In genomic region chr8:115234068-115234467, GRCm38 (mm10) we compare ENCODE assay signal across 13 mouse cellular contexts.
A peak's percentile ranks its signal among the peaks of the same experiment; 100 is the strongest.
DNase-seq lines count a peak whose midpoint lies in the region; ATAC-seq and TF ChIP-seq lines count a peak whose summit lies in the region.
"Had no signal": no experiment of that assay in that cellular context is flagged by ENCODE, and none has a peak within 500 bp of the region (broad histone marks: within the 10 kb centered on the region; RNA-seq: fewer than 3 reads in every experiment).

No protein-coding gene starts in this region.

- H3K27me3 ChIP-seq in kidney, embryonic 14.5 days (ENCODE audit: control insufficient read depth, insufficient read depth, low read length), result no peaks in the 10 kb centered on the region
- H3K27me3 ChIP-seq in limb, embryonic 13.5 days, result peaks cover 16% of the 10 kb centered on the region
- H3K27me3 ChIP-seq in hindbrain, embryonic 14.5 days (ENCODE audit: control insufficient read depth, insufficient read depth, low read length), result no peaks in the 10 kb centered on the region
- H3K27me3 ChIP-seq: forebrain, embryonic 12.5 days; heart, embryonic 13.5 days had no signal

- H3K4me2 ChIP-seq in kidney, embryonic 14.5 days (replicated peaks; ENCODE audit: low read depth, low read length), result no peak overlapping the region
- 0 out of 2 replicates have a peak overlapping the region, but pooled peaks have one; percentile 7 for H3K4me2 ChIP-seq in limb, embryonic 13.5 days (replicated peaks)
- no peak overlapping the region for H3K4me2 ChIP-seq in hindbrain, embryonic 14.5 days (replicated peaks)
- H3K4me2 ChIP-seq: forebrain, embryonic 12.5 days; heart, embryonic 13.5 days had no signal

- no peak overlapping the region for H3K4me3 ChIP-seq in kidney, embryonic 14.5 days (ENCODE audit: low read length)
- H3K4me3 ChIP-seq in limb, embryonic 13.5 days, result no peak overlapping the region
- no peak overlapping the region for H3K4me3 ChIP-seq in layer of hippocampus, adult 2 months
- H3K4me3 ChIP-seq in hindbrain, embryonic 14.5 days (replicated peaks; ENCODE audit: low read length), result no peak overlapping the region
- H3K4me3 ChIP-seq: forebrain, embryonic 12.5 days; heart, embryonic 13.5 days had no signal

- 21% methylated on average over 6 of the region's 6 CpGs for WGBS in kidney, embryonic 14.5 days
- WGBS in limb, embryonic 13.5 days, result 33% methylated on average over 6 of the region's 6 CpGs
- 85% methylated on average over 6 of the region's 6 CpGs for WGBS in hindbrain, embryonic 14.5 days

- H3K36me3 ChIP-seq in kidney, embryonic 14.5 days (ENCODE audit: control insufficient read depth, insufficient read depth, low read length), result no peaks in the 10 kb centered on the region
- H3K36me3 ChIP-seq in limb, embryonic 13.5 days, result no peaks in the 10 kb centered on the region
- no peaks in the 10 kb centered on the region for H3K36me3 ChIP-seq in hindbrain, embryonic 14.5 days (replicated peaks; ENCODE audit: control insufficient read depth, insufficient read depth)
- H3K36me3 ChIP-seq: forebrain, embryonic 12.5 days; heart, embryonic 13.5 days had no signal

- H3K9ac ChIP-seq in kidney, embryonic 14.5 days (ENCODE audit: low read depth, low read length), result no peak overlapping the region
- H3K9ac ChIP-seq in limb, embryonic 13.5 days, result no peak overlapping the region
- no peak overlapping the region for H3K9ac ChIP-seq in hindbrain, embryonic 14.5 days
- H3K9ac ChIP-seq: forebrain, embryonic 12.5 days; heart, embryonic 13.5 days had no signal

- H3K9me3 ChIP-seq in kidney, embryonic 14.5 days (ENCODE audit: control insufficient read depth, low read length), result no peaks in the 10 kb centered on the region
- no peaks in the 10 kb centered on the region for H3K9me3 ChIP-seq in limb, embryonic 13.5 days
- H3K9me3 ChIP-seq in hindbrain, embryonic 14.5 days (ENCODE audit: control insufficient read depth, low read length), result no peaks in the 10 kb centered on the region
- H3K9me3 ChIP-seq: forebrain, embryonic 12.5 days; heart, embryonic 13.5 days had no signal

- TF ChIP-seq CTCF in layer of hippocampus, adult 2 months (conservative IDR thresholded peaks at IDR 0.05), result no peak

- no peak for DNase-seq in kidney, adult 18-20 months
- peak; percentile 80 for DNase-seq in CD4-positive, CD25-positive, alpha-beta regulatory T cell, adult 2 months (ENCODE audit: low read depth, low spot score)
- peak; percentile 39 to 52 for DNase-seq in spleen, postnatal 36 days (ENCODE audit: low spot score in 2 of 2)
- no peak for DNase-seq in layer of hippocampus, adult 2 months (ENCODE audit: low spot score in 2 of 2)
- no peak for DNase-seq in hindbrain, embryonic 14.5 days (ENCODE audit: low spot score)
- DNase-seq in layer of hippocampus, postnatal 36 days, result no peak
- DNase-seq: adrenal gland, postnatal 10 days; cerebellum, adult 18-20 months had no signal

- 0 out of 2 replicates have a peak, but pooled peaks cover 3% of the 10 kb centered on the region for H3K4me1 ChIP-seq in kidney, embryonic 14.5 days (ENCODE audit: control insufficient read depth, insufficient read depth, low read length)
- H3K4me1 ChIP-seq in limb, embryonic 13.5 days, result peaks cover 11% of the 10 kb centered on the region
- H3K4me1 ChIP-seq in hindbrain, embryonic 14.5 days (replicated peaks; ENCODE audit: control insufficient read depth, insufficient read depth, low read length), result peaks cover 9% of the 10 kb centered on the region; the same call in 1 of the 2 replicates

- ATAC-seq in kidney, embryonic 14.5 days (ENCODE audit: low FRiP score, low TSS enrichment), result peak; percentile 77; the same call in 1 of the 2 replicates
- no peak for ATAC-seq in limb, embryonic 13.5 days (ENCODE audit: low FRiP score, low read depth)
- no peak for ATAC-seq in hindbrain, embryonic 14.5 days (ENCODE audit: low FRiP score)
- ATAC-seq: lung, postnatal 0 days had no signal

- no peak overlapping the region for H3K27ac ChIP-seq in kidney, embryonic 14.5 days (ENCODE audit: low read depth, low read length)
- H3K27ac ChIP-seq in limb, embryonic 13.5 days, result no peak overlapping the region
- no peak overlapping the region for H3K27ac ChIP-seq in layer of hippocampus, adult 2 months
- H3K27ac ChIP-seq in hindbrain, embryonic 14.5 days, result no peak overlapping the region
- H3K27ac ChIP-seq: forebrain, embryonic 12.5 days; heart, embryonic 13.5 days had no signal

Comparison
In these comparisons a context has a peak if more than half of its experiments do, and no peak if none do; other contexts are left out.
1. DNase-seq: peak in CD4-positive, CD25-positive, alpha-beta regulatory T cell, adult 2 months (single experiment) and spleen, postnatal 36 days (2 of 2); none in kidney, adult 18-20 months (single experiment), layer of hippocampus, adult 2 months (0 of 2), hindbrain, embryonic 14.5 days (single experiment) and layer of hippocampus, postnatal 36 days (0 of 2).